Mouse (Mus musculus) right cerebral cortex, adult 2 months (tissue): ENCODE data around the gene Trim3.

ENCODE experiments used
- DNase-seq, 2 experiments: peaks; one replicate each; pipeline ENCODE4 v3.0.0; 2021 to 2022; ENCODE audit warnings: low spot score in 2 of 2

The Trim3 gene

GRCm38 (mm10) chr7:105633127-105633800 is at the start of gene Trim3:
Gene Trim3 (minus strand): TSS chr7:105633571.
- peak; percentile 84 to 88 for DNase-seq

- DNase-seq: peak; percentile 49 to 61
These were observed 17.5 kb upstream of the Trim3 start, which contains the start of gene Dnhd1 for GRCm38 (mm10) chr7:105650639-105651435. Gene Dnhd1 (plus strand): TSS chr7:105650827.

- no peak for DNase-seq
These were observed 8.6 kb upstream of the Trim3 start for GRCm38 (mm10) chr7:105641936-105642335.

- no peak for DNase-seq
These were observed 7.5 kb upstream of the Trim3 start for GRCm38 (mm10) chr7:105640894-105641255.

DNA sequence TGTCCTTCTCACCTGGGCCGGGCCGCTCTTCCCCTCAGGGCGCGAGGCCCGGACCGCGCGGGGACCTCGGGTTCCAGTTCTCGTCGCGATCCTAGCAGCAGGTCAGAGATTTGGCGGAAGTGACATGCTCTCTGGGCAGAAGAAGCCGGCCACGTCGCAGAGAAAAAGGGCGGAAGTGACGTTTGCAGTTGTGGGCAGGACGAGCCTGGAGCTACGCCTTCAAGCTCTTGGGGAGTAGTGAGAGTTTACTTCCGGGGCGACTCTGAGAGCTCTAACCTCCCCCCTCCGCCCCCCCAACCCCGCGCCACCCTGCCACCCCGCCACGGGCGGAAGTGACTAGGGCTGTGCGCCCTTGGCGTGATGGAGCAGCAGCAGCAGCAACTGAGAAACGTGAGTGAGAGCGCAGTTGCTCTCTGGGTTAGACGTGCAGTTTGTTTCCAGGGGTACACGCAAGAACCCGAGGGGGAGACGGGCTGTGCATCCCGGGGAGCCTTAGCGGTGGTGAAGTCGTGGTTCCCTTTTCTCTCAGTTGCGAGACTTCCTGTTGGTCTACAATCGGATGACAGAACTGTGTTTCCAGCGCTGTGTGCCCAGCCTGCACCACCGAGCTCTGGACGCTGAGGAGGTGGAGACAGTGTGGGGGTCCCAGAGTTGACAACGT is 7.0 kb upstream of the Trim3 start, which contains the start of the genes Arfip2 and Gm45799:
Gene Arfip2 (minus strand): TSS at position 184 of the 661 bp plus-strand sequence.
Gene Gm45799 (plus strand): TSS at position 320 of the 661 bp plus-strand sequence.
- DNase-seq: peak; percentile 98 to 99

GRCm38 (mm10) chr7:105639756-105640155 is 6.4 kb upstream of the Trim3 start, which contains the start of gene Timm10b:
Gene Timm10b (plus strand): TSS chr7:105640056.
- DNase-seq: no peak

- no peak for DNase-seq
These were observed 5.9 kb upstream of the Trim3 start for GRCm38 (mm10) chr7:105639304-105639703.

- no peak for DNase-seq
These were observed 5.4 kb upstream of the Trim3 start for GRCm38 (mm10) chr7:105638776-105639175.

GRCm38 (mm10) chr7:105635726-105636125 is 2.4 kb upstream of the Trim3 start:
- DNase-seq: no peak

DNA sequence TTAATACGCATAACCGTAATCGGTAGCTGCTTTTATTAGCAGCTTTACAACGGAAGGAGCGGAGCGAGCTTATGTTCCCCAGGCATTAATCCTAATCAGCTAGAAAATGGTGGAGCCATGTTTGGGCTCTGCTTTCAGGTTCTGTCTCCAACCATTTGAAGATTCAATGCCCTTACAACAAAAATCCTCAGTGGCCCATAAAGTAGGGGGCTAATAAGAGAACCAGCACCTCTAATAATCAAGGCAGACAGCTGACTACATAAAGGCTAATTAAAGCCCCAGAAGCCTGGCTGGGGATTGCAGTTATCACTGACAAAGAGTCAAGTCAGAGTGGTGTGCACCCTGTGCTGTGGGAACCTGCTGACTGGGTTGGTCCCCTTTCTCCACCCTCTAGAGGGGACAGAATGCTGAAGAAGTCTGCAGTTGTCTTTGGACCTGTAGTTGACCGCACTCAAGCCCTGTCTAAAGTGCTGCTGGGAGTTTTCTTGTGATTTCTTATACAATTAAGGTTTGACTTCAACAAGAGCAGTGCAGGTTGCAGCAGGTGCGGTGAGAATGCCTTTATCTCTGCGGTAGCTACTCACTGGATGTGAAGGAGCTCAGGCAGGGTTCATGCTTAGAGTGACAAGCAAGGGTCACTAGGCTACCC is 1.0 kb upstream of the Trim3 start:
- DNase-seq: no peak

DNA sequence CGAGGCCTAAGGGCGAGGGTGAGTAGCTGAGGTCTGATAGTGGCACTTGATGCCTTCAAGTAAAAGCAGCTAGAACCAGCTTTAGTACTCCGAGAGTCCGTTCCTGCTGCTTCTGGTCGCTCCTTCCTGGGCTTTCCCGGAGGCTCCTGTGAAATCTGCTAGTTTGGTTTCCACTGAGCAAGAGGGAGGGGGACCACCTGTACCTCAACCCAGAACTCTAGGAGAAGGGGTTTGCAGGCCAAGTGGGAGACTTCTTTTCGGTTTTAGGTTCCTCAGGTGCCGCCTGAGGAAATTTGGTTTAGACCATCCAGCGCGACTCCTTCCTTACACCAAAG is 397 bp upstream of the Trim3 start:
- DNase-seq: no peak

GRCm38 (mm10) chr7:105632551-105632972 is 809 bp downstream of the Trim3 start:
- DNase-seq: peak in 1 of 2 experiments; percentile 24

- DNase-seq: peak in 1 of 2 experiments; percentile 31
These were observed 4.7 kb downstream of the Trim3 start for GRCm38 (mm10) chr7:105628633-105629032.

DNA sequence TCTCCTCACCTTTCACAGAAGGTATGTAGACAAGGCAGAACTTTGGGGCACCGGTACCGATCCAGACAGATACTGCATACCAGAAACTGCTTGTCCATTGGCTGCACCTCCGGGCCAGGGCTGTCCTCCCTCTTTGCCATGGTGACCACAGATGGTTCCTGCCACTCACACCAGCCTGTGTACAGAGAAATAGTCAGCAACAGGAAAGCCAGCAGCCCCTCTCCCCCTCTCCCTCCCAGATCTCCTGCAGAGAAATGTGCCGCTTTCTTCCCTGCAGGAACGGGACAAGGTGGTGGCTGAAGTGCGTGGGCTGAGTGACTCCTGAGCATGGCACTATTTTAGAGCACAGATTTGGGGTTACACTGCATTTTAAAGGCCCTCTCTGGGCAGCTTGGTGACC is 8.0 kb downstream of the Trim3 start:
- no peak for DNase-seq

- peak; percentile 47 to 53 for DNase-seq
These were observed 11.6 kb downstream of the Trim3 start for GRCm38 (mm10) chr7:105621646-105622292.

- DNase-seq: peak; percentile 42 to 57
These were observed 12.3 kb downstream of the Trim3 start for GRCm38 (mm10) chr7:105621053-105621452.

DNA sequence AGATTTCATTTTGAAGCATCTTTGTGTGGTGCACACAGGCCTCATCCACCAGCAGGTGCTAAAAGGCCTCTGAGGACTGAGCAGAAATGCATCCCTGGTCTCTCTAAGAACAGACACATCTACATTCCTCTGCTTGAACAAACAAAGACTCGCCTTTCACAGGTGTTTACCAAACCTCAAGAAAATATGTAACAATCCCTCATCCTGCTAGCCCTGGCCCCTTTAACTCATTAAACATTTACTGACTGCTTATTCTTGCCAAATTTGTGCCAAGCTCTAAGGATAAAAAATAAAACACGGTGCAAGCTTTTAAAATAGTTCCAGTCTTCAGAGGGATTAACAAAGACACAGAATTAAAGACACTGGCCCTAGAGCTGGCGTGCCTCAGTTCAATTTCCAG is 13.7 kb downstream of the Trim3 start:
- no peak for DNase-seq

GRCm38 (mm10) chr7:105617810-105618209 is 15.6 kb downstream of the Trim3 start:
- no peak for DNase-seq

DNA sequence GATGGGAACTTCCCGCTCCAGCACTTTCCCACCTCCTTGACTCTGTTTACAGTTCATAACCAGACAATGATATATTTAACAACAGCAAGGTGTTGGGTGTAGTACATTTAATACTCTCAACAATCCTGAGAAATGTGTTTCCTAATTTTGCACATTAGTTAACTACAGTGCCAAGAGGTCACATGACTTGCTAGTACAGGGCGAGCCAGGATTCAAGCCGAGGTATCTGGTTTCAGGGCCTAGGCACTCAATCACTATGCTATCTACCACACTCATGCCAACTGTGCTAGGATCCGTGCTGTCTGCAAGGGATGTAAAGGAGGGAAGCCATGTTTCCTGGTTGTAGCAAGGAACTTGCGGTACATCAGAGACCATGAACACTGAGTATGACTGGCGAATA is 16.8 kb downstream of the Trim3 start:
- no peak for DNase-seq

GRCm38 (mm10) chr7:105615720-105616119 is 17.7 kb downstream of the Trim3 start:
- DNase-seq: no peak

DNA sequence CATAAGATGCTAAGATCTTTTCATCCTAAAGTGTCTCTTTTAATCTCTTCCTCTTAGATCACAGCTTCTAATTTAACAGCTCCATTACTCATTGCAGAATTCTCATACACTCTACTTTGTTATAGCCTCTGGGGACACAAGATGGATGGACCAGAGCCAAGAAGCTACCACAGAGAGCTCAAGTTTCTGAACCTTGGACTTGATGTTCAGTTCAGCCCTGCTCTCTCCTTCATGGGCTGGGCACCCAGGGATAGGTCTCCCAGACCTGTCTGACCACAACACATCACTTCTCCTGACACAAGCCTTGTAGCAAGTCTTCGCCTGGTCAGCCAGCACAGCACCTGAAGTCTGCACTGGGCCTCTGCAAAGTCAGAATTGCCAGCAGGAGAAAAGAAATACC is 19.0 kb downstream of the Trim3 start:
- no peak for DNase-seq
